Mouse (Mus musculus): Measurements from ENCODE around the gene Rgs4. TPM values are rescaled to one million over a fixed set of nuclear protein-coding genes. Genes with fewer than 3 reads are reported as not detected.

Gene Rgs4
- total RNA-seq, 2 experiments from 2014 or later, result 141 to 144 TPM

Other genes starting within 250 kb of the Rgs4 start
- gene Nuf2, start 216.2 kb downstream of the Rgs4 start, total RNA-seq (2021), result 1 to 10 TPM; 7.4 to 8.1 TPM
- 100 to 1,000 TPM; 103 to 116 TPM for gene Rgs5, start 92.1 kb downstream of the Rgs4 start, total RNA-seq (2021)
- gene Ccdc190, start 181.0 kb upstream of the Rgs4 start, total RNA-seq (2021), result 10 to 100 TPM; 14.5 to 15.3 TPM
- 10 to 100 TPM; 20.5 to 22.1 TPM for gene Hsd17b7, start 221.6 kb upstream of the Rgs4 start, total RNA-seq (2021)